Mouse (Mus musculus) hindbrain, embryonic 12.5 days (tissue): ENCODE data around the gene Zcchc2. TPM values are rescaled to one million over a fixed set of nuclear protein-coding genes. Genes with fewer than 3 reads are reported as not detected.
A peak's percentile ranks its signal among the peaks of the same experiment; 100 is the strongest.

Experiments
- ATAC-seq: fragments of 200-750 bp; cut with Nextera tagmentation; 2 replicates; pipeline ENCODE4 v1.8.0; 2017; ENCODE audit warnings: moderate TSS enrichment; ENCODE audit not compliant: low FRiP score
- H3K27ac ChIP-seq: fragments of 300-500 bp; sonication (generic); 2 replicates; pipeline ENCODE4 v1.5.1; 2016; ENCODE audit warnings: mild to moderate bottlenecking
- H3K27me3 ChIP-seq: fragments of 300-500 bp; sonication (generic); 2 replicates; pipeline ENCODE4 v1.6.1; 2016; ENCODE audit warnings: mild to moderate bottlenecking
- H3K36me3 ChIP-seq: fragments of 300-500 bp; sonication (generic); 2 replicates; pipeline ENCODE4 v1.6.1; 2016; ENCODE audit warnings: mild to moderate bottlenecking
- H3K4me1 ChIP-seq: fragments of 300-500 bp; sonication (generic); 2 replicates; pipeline ENCODE4 v1.6.1; 2016
- H3K4me2 ChIP-seq: fragments of 300-500 bp; sonication (generic); replicated peaks from 2 replicates; pipeline ENCODE4 v1.6.1; 2016; ENCODE audit warnings: mild to moderate bottlenecking
- H3K4me3 ChIP-seq: fragments of 300-500 bp; sonication (generic); 2 replicates; pipeline ENCODE4 v1.5.1; 2016; ENCODE audit warnings: mild to moderate bottlenecking
- H3K9ac ChIP-seq: fragments of 300-500 bp; sonication (generic); 2 replicates; pipeline ENCODE4 v1.6.1; 2016; ENCODE audit warnings: mild to moderate bottlenecking, moderate library complexity
- H3K9me3 ChIP-seq: fragments of 300-500 bp; sonication (generic); replicated peaks from 2 replicates; pipeline ENCODE4 v1.6.1; 2016; ENCODE audit warnings: mild to moderate bottlenecking
- WGBS: fragments of 180-500 bp; shearing (Covaris S2); methylation state at CpG from one replicate; pipeline ENCODE4 v1.1.7; 2016; 5-methylcytosine and 5-hydroxymethylcytosine counted together
- polyA plus RNA-seq: library from polyadenylated mRNA; unstranded; fragments of >200 nt; fragmentation: Nextera tagmentation; extraction: Ambion mirVana; gene quantifications from 2 replicates; pipeline ENCODE4 v1.2.1, GENCODE M21; 2016

Zcchc2 gene
- polyA plus RNA-seq, 1 experiment from 2014 or later = 2.0 TPM

- WGBS = 74% methylated on average over 6 of the region's 6 CpGs
Measured at GRCm38 (mm10) chr1:106054978-106055377, 64.8 kb downstream of the Zcchc2 start.

GRCm38 (mm10) chr1:106058355-106058754 lies 68.1 kb downstream of the Zcchc2 start:
- no peaks in the 10 kb centered on the region for H3K9me3 ChIP-seq
- no peaks in the 10 kb centered on the region for H3K27me3 ChIP-seq
- H3K4me3 ChIP-seq = no peak overlapping the region
- H3K27ac ChIP-seq = no peak overlapping the region
- H3K36me3 ChIP-seq = no peaks in the 10 kb centered on the region
- H3K4me2 ChIP-seq = no peak overlapping the region
- peaks cover 9% of the 10 kb centered on the region for H3K4me1 ChIP-seq
- WGBS = 77% methylated on average over 5 of the region's 5 CpGs
- no peak for ATAC-seq
- no peak overlapping the region for H3K9ac ChIP-seq

More at GRCm38 (mm10) chr1:106054978-106055377, 64.8 kb downstream of the Zcchc2 start:
- H3K4me2 ChIP-seq = no peak overlapping the region
- H3K27ac ChIP-seq = no peak overlapping the region
- H3K36me3 ChIP-seq = no peaks in the 10 kb centered on the region
- no peaks in the 10 kb centered on the region for H3K4me1 ChIP-seq
- ATAC-seq = no peak
- H3K4me3 ChIP-seq = no peak overlapping the region
- H3K9ac ChIP-seq = no peak overlapping the region
- no peaks in the 10 kb centered on the region for H3K27me3 ChIP-seq
- H3K9me3 ChIP-seq = no peaks in the 10 kb centered on the region

- 81% methylated on average over 4 of the region's 4 CpGs for WGBS
- ATAC-seq = no peak
Measured at GRCm38 (mm10) chr1:106059516-106060277, 69.5 kb downstream of the Zcchc2 start.

GRCm38 (mm10) chr1:106061185-106061910 lies 71.1 kb downstream of the Zcchc2 start:
- Histone ChIP-seq H3K9ac (no peak overlapping the region), H3K4me1 (peaks cover 13% of the 10 kb centered on the region), H3K9me3 (no peaks in the 10 kb centered on the region), H3K27ac (0 out of 2 replicates have a peak overlapping the region, but pooled peaks have one; percentile 23), H3K4me2 (no peak overlapping the region), H3K4me3 (no peak overlapping the region), H3K36me3 (no peaks in the 10 kb centered on the region), H3K27me3 (no peaks in the 10 kb centered on the region)
- peak; percentile 29; the same call in 1 of the 2 replicates for ATAC-seq
- 61% methylated on average over 4 of the region's 4 CpGs for WGBS

More at GRCm38 (mm10) chr1:106059516-106060277, 69.5 kb downstream of the Zcchc2 start:
- H3K27me3 ChIP-seq = no peaks in the 10 kb centered on the region
- no peaks in the 10 kb centered on the region for H3K36me3 ChIP-seq
- H3K9me3 ChIP-seq = no peaks in the 10 kb centered on the region
- H3K4me3 ChIP-seq = no peak overlapping the region
- H3K4me1 ChIP-seq = peaks cover 9% of the 10 kb centered on the region
- H3K27ac ChIP-seq = no peak overlapping the region
- H3K9ac ChIP-seq = no peak overlapping the region
- no peak overlapping the region for H3K4me2 ChIP-seq

- H3K27ac ChIP-seq = no peak overlapping the region
- H3K4me1 ChIP-seq = peaks cover 16% of the 10 kb centered on the region
- no peak overlapping the region for H3K9ac ChIP-seq
- no peak overlapping the region for H3K4me2 ChIP-seq
- no peaks in the 10 kb centered on the region for H3K27me3 ChIP-seq
- no peaks in the 10 kb centered on the region for H3K36me3 ChIP-seq
- WGBS = 91% methylated on average over 9 of the region's 9 CpGs
- ATAC-seq = no peak
- no peaks in the 10 kb centered on the region for H3K9me3 ChIP-seq
- no peak overlapping the region for H3K4me3 ChIP-seq
Measured at GRCm38 (mm10) chr1:106062891-106063590, 72.8 kb downstream of the Zcchc2 start.

GRCm38 (mm10) chr1:106063591-106064170 lies 73.5 kb downstream of the Zcchc2 start:
- 78% methylated on average over 4 of the region's 4 CpGs for WGBS
- Histone ChIP-seq H3K27me3 (no peaks in the 10 kb centered on the region), H3K9ac (no peak overlapping the region), H3K4me2 (no peak overlapping the region), H3K9me3 (no peaks in the 10 kb centered on the region), H3K36me3 (no peaks in the 10 kb centered on the region), H3K4me1 (peaks cover 16% of the 10 kb centered on the region), H3K27ac (no peak overlapping the region), H3K4me3 (no peak overlapping the region)
- no peak for ATAC-seq

- H3K27me3 ChIP-seq = no peaks in the 10 kb centered on the region
- 68% methylated on average over 3 of the region's 3 CpGs for WGBS
- H3K9me3 ChIP-seq = no peaks in the 10 kb centered on the region
- H3K9ac ChIP-seq = no peak overlapping the region
- no peak overlapping the region for H3K4me3 ChIP-seq
- ATAC-seq = no peak
- H3K36me3 ChIP-seq = no peaks in the 10 kb centered on the region
- H3K27ac ChIP-seq = no peak overlapping the region
- H3K4me1 ChIP-seq = peaks cover 16% of the 10 kb centered on the region
- no peak overlapping the region for H3K4me2 ChIP-seq
Measured at GRCm38 (mm10) chr1:106064291-106064690, 74.1 kb downstream of the Zcchc2 start.

GRCm38 (mm10) chr1:106064711-106065110 lies 74.5 kb downstream of the Zcchc2 start:
- ATAC-seq = no peak
- no peak overlapping the region for H3K4me2 ChIP-seq
- no peak overlapping the region for H3K27ac ChIP-seq
- no peak overlapping the region for H3K9ac ChIP-seq
- H3K4me1 ChIP-seq = peaks cover 16% of the 10 kb centered on the region
- no peaks in the 10 kb centered on the region for H3K9me3 ChIP-seq
- 87% methylated on average over 2 of the region's 2 CpGs for WGBS
- H3K36me3 ChIP-seq = no peaks in the 10 kb centered on the region
- no peaks in the 10 kb centered on the region for H3K27me3 ChIP-seq
- no peak overlapping the region for H3K4me3 ChIP-seq

- no peak overlapping the region for H3K4me2 ChIP-seq
- no peaks in the 10 kb centered on the region for H3K9me3 ChIP-seq
- ATAC-seq = no peak
- H3K4me3 ChIP-seq = no peak overlapping the region
- H3K27me3 ChIP-seq = no peaks in the 10 kb centered on the region
- no peak overlapping the region for H3K9ac ChIP-seq
- peaks cover 16% of the 10 kb centered on the region for H3K4me1 ChIP-seq
- WGBS = 43% methylated on average over 7 of the region's 7 CpGs
- no peaks in the 10 kb centered on the region for H3K36me3 ChIP-seq
- no peak overlapping the region for H3K27ac ChIP-seq
Measured at GRCm38 (mm10) chr1:106065679-106066078, 75.5 kb downstream of the Zcchc2 start.

- H3K9me3 ChIP-seq = no peaks in the 10 kb centered on the region
- no peak overlapping the region for H3K4me2 ChIP-seq
- no peak overlapping the region for H3K4me3 ChIP-seq
- ATAC-seq = no peak
- 75% methylated on average over 6 of the region's 6 CpGs for WGBS
- H3K4me1 ChIP-seq = peaks cover 16% of the 10 kb centered on the region
- no peak overlapping the region for H3K27ac ChIP-seq
- no peaks in the 10 kb centered on the region for H3K27me3 ChIP-seq
- no peaks in the 10 kb centered on the region for H3K36me3 ChIP-seq
- no peak overlapping the region for H3K9ac ChIP-seq
Measured at GRCm38 (mm10) chr1:106067306-106067705, 77.1 kb downstream of the Zcchc2 start.

- H3K9me3 ChIP-seq = no peaks in the 10 kb centered on the region
- no peak overlapping the region for H3K9ac ChIP-seq
- WGBS = 73% methylated on average over 7 of the region's 7 CpGs
- H3K4me2 ChIP-seq = no peak overlapping the region
- H3K27me3 ChIP-seq = no peaks in the 10 kb centered on the region
- H3K36me3 ChIP-seq = no peaks in the 10 kb centered on the region
- no peak overlapping the region for H3K27ac ChIP-seq
- ATAC-seq = no peak
- no peak overlapping the region for H3K4me3 ChIP-seq
- peaks cover 16% of the 10 kb centered on the region for H3K4me1 ChIP-seq
Measured at GRCm38 (mm10) chr1:106069867-106070543, 79.8 kb downstream of the Zcchc2 start.
